Mouse (Mus musculus): ENCODE data around the gene Slc1a5. TPM values are rescaled to one million over a fixed set of nuclear protein-coding genes. Genes with fewer than 3 reads are reported as not detected.

The Slc1a5 gene
- 55.8 and 81.4 TPM in 2 replicates for total RNA-seq (2014; rRNA removed; ENCODE audit: low replicate concordance)
- 27.1 and 28.1 TPM in 2 replicates for polyA plus RNA-seq (2015; fragmentation: Nextera tagmentation; extraction: Ambion mirVana)

DNA sequence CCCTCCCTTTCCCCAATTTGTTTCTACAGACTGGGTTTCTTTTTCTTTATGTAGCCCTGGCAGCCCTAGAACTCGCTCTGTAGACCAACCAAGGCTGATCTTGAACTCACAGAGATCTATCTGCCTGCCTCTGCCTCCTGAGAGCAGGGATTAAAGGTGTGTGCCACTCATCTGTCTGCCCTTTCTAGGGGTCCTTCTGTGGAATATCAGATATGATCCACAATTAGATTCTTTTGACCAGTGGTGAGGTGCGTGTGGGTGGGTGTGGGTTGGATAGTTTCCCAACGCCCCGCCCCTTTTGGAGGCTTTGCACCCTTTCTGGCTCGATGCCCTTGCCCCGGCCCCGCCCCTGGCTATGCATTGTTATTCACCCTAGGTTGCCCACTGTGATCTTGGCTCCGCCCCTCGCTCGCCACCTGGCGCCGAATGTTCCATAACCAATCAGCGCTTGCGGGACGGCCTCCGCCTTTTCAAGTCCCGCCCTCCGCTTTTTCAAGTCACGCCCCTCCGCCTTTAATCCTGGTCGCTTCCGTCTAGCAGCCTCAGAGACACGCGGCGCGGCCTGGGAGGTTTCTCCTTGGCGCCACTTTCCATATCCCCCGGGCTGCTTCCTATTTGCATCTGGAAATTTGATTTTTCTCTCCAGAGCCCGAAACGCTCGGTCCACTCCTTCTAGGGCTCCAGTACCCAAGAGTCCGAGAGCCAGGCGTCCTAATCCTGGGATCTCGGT is at the start of gene Slc1a5:
Gene Slc1a5 (plus strand): TSS at position 516 of the 730 bp plus-strand sequence.
- 3% methylated on average over 34 of the region's 34 CpGs for WGBS
- peaks cover 28% of the 10 kb centered on the region for H3K4me1 ChIP-seq (ENCODE audit: control insufficient read depth, insufficient read depth)
- H3K4me3 ChIP-seq (ENCODE audit: low read depth, low read length): peak within 1 kb of the TSS; percentile 76
- peak; percentile 71 for ATAC-seq (ENCODE audit: insufficient read depth, low read depth)
- H3K9ac ChIP-seq (replicated peaks; ENCODE audit: low read depth, low read length): peak within 1 kb of the TSS; percentile 79
- H3K9me3 ChIP-seq (replicated peaks; ENCODE audit: control insufficient read depth, low read length): no peaks in the 10 kb centered on the region
- H3K27me3 ChIP-seq (ENCODE audit: control insufficient read depth, insufficient read depth, low read length): no peaks in the 10 kb centered on the region
- peak within 1 kb of the TSS; percentile 96 for H3K4me2 ChIP-seq (ENCODE audit: low read depth, low read length)
- no peaks in the 10 kb centered on the region for H3K36me3 ChIP-seq (replicated peaks; ENCODE audit: control insufficient read depth, insufficient read depth, low read length)
- peak within 1 kb of the TSS; percentile 50 for H3K27ac ChIP-seq (ENCODE audit: low read depth)
- peak; percentile 93 for DNase-seq (ENCODE audit: low spot score)
- TF ChIP-seq EP300 (IDR thresholded peaks at IDR 0.05; ENCODE audit: low read depth) (no peak), CTCF (IDR thresholded peaks at IDR 0.05; ENCODE audit: low read depth) (0 out of 2 replicates have a peak, but pooled peaks have one; percentile 14)

DNA sequence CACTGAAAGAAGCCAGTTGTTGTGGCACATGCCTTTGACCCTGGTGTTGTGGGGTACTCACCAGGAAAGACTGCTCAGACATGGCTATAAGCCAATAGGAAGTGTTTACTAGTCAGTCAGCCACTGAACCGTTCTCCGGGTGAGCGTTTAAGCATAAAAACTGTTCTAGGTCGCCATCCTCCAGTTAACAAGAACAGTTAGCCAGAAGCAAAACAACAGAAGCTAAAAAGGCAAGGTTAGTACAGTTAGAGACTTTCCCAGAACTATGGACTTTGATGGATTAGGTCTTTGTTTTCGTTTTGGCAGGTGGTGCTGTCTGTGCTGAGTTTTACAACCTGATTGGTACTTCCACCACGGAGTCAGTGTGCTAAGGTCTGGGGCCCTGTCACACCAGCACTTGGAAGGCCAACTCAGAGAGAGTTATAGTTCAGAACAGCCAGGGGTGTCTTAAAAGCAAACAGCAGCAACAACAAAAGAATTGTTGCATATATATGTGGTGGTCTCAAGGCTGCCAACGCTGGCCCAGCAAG is 49.2 kb upstream of the Slc1a5 start:
- no peak for TF ChIP-seq EP300 (IDR thresholded peaks at IDR 0.05; ENCODE audit: low read depth)
- no peak for TF ChIP-seq CTCF (IDR thresholded peaks at IDR 0.05; ENCODE audit: low read depth)
- no peak for DNase-seq (ENCODE audit: low spot score)
- WGBS: 60% methylated on average over 7 of the region's 7 CpGs

DNA sequence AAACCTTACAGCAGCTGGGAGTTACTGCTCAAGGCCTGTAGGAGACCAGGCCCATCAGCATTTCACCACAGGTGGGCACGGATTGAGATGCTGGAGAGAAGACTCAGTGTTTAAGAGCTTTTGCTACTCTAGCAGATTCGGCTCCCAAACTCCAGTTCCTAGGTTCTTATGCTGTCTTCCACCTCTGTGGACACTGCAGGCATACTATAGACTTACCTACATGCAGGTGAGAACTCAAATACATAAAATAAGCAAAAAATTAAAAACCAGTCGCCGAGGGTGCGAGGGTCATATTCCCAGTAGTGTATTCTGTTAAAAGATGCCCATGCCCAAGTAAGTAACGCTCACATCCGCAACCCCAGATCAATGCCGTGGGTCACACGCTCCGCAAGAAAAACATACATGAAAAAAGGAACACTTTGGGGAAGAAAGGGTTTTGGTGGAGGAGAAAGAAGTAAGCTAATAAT is 43.5 kb upstream of the Slc1a5 start:
- Histone ChIP-seq H3K36me3 (replicated peaks; ENCODE audit: control insufficient read depth, insufficient read depth, low read length) (0 out of 2 replicates have a peak, but pooled peaks cover 3% of the 10 kb centered on the region), H3K4me1 (ENCODE audit: control insufficient read depth, insufficient read depth) (peaks cover 9% of the 10 kb centered on the region; the same call in 1 of the 2 replicates), H3K9me3 (replicated peaks; ENCODE audit: control insufficient read depth, low read length) (no peaks in the 10 kb centered on the region), H3K27me3 (ENCODE audit: control insufficient read depth, insufficient read depth, low read length) (no peaks in the 10 kb centered on the region), H3K27ac (ENCODE audit: low read depth) (no peak overlapping the region), H3K4me2 (ENCODE audit: low read depth, low read length) (peak overlapping the region; percentile 83), H3K4me3 (ENCODE audit: low read depth, low read length) (peak overlapping the region; percentile 80), H3K9ac (replicated peaks; ENCODE audit: low read depth, low read length) (no peak overlapping the region)
- no peak for ATAC-seq (ENCODE audit: insufficient read depth, low read depth)
- DNase-seq (ENCODE audit: low spot score): no peak
- 44% methylated on average over 10 of the region's 10 CpGs for WGBS
- TF ChIP-seq EP300 (IDR thresholded peaks at IDR 0.05; ENCODE audit: low read depth) (no peak), CTCF (IDR thresholded peaks at IDR 0.05; ENCODE audit: low read depth) (no peak)

More for the DNA sequence above, 49.2 kb upstream of the Slc1a5 start:
- Histone ChIP-seq H3K4me3 (ENCODE audit: low read depth, low read length) (no peak overlapping the region), H3K27me3 (ENCODE audit: control insufficient read depth, insufficient read depth, low read length) (no peaks in the 10 kb centered on the region), H3K27ac (ENCODE audit: low read depth) (no peak overlapping the region), H3K36me3 (replicated peaks; ENCODE audit: control insufficient read depth, insufficient read depth, low read length) (no peaks in the 10 kb centered on the region), H3K9me3 (replicated peaks; ENCODE audit: control insufficient read depth, low read length) (no peaks in the 10 kb centered on the region), H3K4me1 (ENCODE audit: control insufficient read depth, insufficient read depth) (peaks cover 7% of the 10 kb centered on the region), H3K4me2 (ENCODE audit: low read depth, low read length) (no peak overlapping the region), H3K9ac (replicated peaks; ENCODE audit: low read depth, low read length) (no peak overlapping the region)
- ATAC-seq (ENCODE audit: insufficient read depth, low read depth): no peak

DNA sequence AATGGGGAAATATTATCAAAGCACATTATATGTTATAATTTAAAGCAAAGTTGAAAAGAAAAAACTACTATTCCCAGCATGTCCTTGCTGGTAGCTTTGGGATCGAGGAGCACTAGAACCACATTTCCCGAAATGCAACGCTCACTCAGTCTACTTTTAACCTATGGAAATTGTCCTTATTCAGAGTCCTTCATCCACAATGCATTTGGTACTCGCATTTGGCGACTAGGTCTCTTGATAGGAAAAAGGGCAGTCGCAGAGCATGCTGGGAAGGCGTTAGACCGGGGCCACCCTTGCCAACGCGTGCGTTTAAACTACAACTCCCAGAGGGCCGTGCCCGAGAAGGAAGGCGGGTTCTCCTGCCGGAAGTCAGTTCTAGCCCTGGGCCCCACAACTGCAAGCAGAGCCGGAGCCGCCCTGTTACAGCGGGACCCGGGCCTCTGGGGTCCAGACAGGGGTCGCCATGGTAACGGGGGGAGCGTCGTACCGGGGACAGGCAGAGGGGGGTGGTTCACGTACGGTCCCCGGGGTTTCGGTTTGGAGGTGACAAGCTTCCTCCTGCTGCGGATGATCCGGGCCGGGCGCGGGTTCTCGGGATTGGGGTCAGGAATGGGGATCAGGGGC is 43.0 kb upstream of the Slc1a5 start, which contains the start of gene Ap2s1:
Gene Ap2s1 (plus strand): TSS at position 338 of the 624 bp plus-strand sequence.
- Histone ChIP-seq H3K9ac (replicated peaks; ENCODE audit: low read depth, low read length) (peak within 1 kb of the TSS; percentile 85), H3K27ac (ENCODE audit: low read depth) (peak within 1 kb of the TSS; percentile 54; the same call in 1 of the 2 replicates), H3K4me1 (ENCODE audit: control insufficient read depth, insufficient read depth) (peaks cover 9% of the 10 kb centered on the region; the same call in 1 of the 2 replicates), H3K4me2 (ENCODE audit: low read depth, low read length) (peak within 1 kb of the TSS; percentile 83), H3K36me3 (replicated peaks; ENCODE audit: control insufficient read depth, insufficient read depth, low read length) (0 out of 2 replicates have a peak, but pooled peaks cover 3% of the 10 kb centered on the region), H3K4me3 (ENCODE audit: low read depth, low read length) (peak within 1 kb of the TSS; percentile 80), H3K27me3 (ENCODE audit: control insufficient read depth, insufficient read depth, low read length) (no peaks in the 10 kb centered on the region), H3K9me3 (replicated peaks; ENCODE audit: control insufficient read depth, low read length) (no peaks in the 10 kb centered on the region)
- WGBS: under 1% methylated on average over 34 of the region's 34 CpGs
- DNase-seq (ENCODE audit: low spot score) (peak; percentile 99), ATAC-seq (ENCODE audit: insufficient read depth, low read depth) (peak; percentile 94)
- TF ChIP-seq CTCF (IDR thresholded peaks at IDR 0.05; ENCODE audit: low read depth): no peak
- peak; percentile 77; the same call in 1 of the 2 replicates for TF ChIP-seq EP300 (IDR thresholded peaks at IDR 0.05; ENCODE audit: low read depth)

DNA sequence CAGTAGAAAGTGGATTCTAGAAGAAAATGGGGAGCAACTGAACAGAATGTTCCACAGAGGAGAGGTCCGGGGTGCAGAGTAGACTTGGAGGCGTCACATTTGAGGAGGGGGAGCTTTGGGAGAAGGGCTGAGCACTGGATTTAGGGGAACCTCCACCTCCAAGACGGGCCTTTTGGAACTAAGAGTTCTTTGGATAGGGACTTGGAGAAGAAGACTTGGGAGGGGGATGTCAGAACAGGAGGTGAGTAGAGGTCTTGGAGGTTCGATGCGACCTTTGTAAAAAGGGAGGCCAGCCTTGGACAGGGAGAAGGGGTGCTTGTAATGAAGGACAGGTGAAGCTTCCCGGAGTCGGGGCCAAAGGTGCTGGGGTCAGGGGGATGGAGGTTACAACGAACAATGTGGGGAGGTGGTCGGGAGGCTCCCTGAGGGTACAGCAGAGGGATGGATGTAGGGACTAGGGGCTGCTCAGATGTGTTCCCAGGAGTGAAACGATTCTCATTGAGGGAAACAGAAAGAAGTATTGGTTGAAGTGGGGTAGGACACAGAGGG is 42.0 kb upstream of the Slc1a5 start:
- whole genome bisulfite sequencing: 53% methylated on average over 10 of the region's 10 CpGs
- DNase-seq (ENCODE audit: low spot score) (no peak), ATAC-seq (ENCODE audit: insufficient read depth, low read depth) (no peak)
- Histone ChIP-seq H3K9me3 (replicated peaks; ENCODE audit: control insufficient read depth, low read length) (no peaks in the 10 kb centered on the region), H3K27me3 (ENCODE audit: control insufficient read depth, insufficient read depth, low read length) (no peaks in the 10 kb centered on the region), H3K27ac (ENCODE audit: low read depth) (peak overlapping the region; percentile 54; the same call in 1 of the 2 replicates), H3K4me1 (ENCODE audit: control insufficient read depth, insufficient read depth) (peaks cover 9% of the 10 kb centered on the region; the same call in 1 of the 2 replicates), H3K9ac (replicated peaks; ENCODE audit: low read depth, low read length) (peak overlapping the region; percentile 85), H3K4me3 (ENCODE audit: low read depth, low read length) (peak overlapping the region; percentile 80), H3K4me2 (ENCODE audit: low read depth, low read length) (peak overlapping the region; percentile 83), H3K36me3 (replicated peaks; ENCODE audit: control insufficient read depth, insufficient read depth, low read length) (peaks cover 10% of the 10 kb centered on the region)
- TF ChIP-seq EP300 (IDR thresholded peaks at IDR 0.05; ENCODE audit: low read depth) (no peak), CTCF (IDR thresholded peaks at IDR 0.05; ENCODE audit: low read depth) (no peak)

Measured in heart, postnatal 0 days (tissue).